Mouse (Mus musculus): Measurements from ENCODE around the gene Olfr1423.

DNA sequence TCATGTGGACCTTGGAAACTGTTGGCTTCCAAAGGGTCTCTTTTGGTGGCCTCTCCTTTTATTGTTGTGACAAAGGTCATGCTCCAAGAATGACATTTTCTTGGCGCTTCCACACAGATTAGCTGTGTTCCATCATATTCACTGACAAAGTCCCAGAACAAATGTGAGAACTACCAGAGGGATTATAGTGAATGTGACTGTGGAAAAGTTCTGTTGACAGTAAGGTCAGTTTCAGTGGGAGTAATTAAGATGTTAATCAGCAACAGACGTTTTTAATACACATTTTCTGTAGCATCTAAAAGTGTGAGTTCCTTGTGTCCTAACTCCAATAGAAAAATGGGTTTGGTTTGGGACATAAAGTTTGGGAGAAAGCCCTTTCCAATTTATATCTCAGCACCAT is at the start of gene Olfr1423:
- TF ChIP-seq CTCF (IDR thresholded peaks at IDR 0.05; ENCODE audit: low read depth, low read length) (no peak), GATA1 (IDR thresholded peaks at IDR 0.05; ENCODE audit: borderline replicate concordance, low read length) (no peak)
